Mouse (Mus musculus) liver, adult 2 months (tissue): ENCODE results near the gene Dcaf17. TPM values are rescaled to one million over a fixed set of nuclear protein-coding genes. Genes with fewer than 3 reads are reported as not detected.
A peak's percentile ranks its signal among the peaks of the same experiment; 100 is the strongest.

Experiments used
- DNase-seq: peaks from one replicate; pipeline ENCODE4 v3.0.0-alpha.2; 2011; ENCODE audit warnings: low read depth, low spot score; ENCODE audit errors: extremely low read depth
- H3K27ac ChIP-seq: fragments of 200-500 bp; replicated peaks from 2 replicates; pipeline ENCODE4 v1.5.1; 2012; ENCODE audit warnings: low read depth, mild to moderate bottlenecking, control low read depth, inconsistent platforms, low read length; ENCODE audit not compliant: insufficient read depth
- H3K27me3 ChIP-seq: fragments of 200-500 bp; 2 replicates; pipeline ENCODE4 v1.6.1; 2012; ENCODE audit warnings: mild to moderate bottlenecking, moderate library complexity, low read length, inconsistent platforms; ENCODE audit not compliant: control insufficient read depth, insufficient read depth
- H3K36me3 ChIP-seq: fragments of 200-500 bp; 2 replicates; pipeline ENCODE4 v1.6.1; 2012; ENCODE audit warnings: low read length, inconsistent platforms; ENCODE audit not compliant: control insufficient read depth, insufficient read depth
- H3K4me1 ChIP-seq: fragments of 200-500 bp; 2 replicates; pipeline ENCODE4 v1.6.1; 2011; ENCODE audit warnings: low read length; ENCODE audit not compliant: control insufficient read depth, insufficient read depth
- H3K4me3 ChIP-seq: fragments of 200-500 bp; 2 replicates; pipeline ENCODE4 v1.5.1; 2011; ENCODE audit warnings: low read depth, mild to moderate bottlenecking, control low read depth, low read length, moderate library complexity; ENCODE audit not compliant: insufficient read depth
- H3K79me2 ChIP-seq: fragments of 200-500 bp; 2 replicates; pipeline ENCODE4 v1.6.1; 2012; ENCODE audit warnings: inconsistent platforms, mild to moderate bottlenecking, low read length, moderate library complexity; ENCODE audit not compliant: control insufficient read depth, insufficient read depth
- H3K9ac ChIP-seq: fragments of 200-500 bp; 2 replicates; pipeline ENCODE4 v1.6.1; 2012; ENCODE audit warnings: low read depth, mild to moderate bottlenecking, control low read depth, inconsistent platforms, low read length
- CTCF ChIP-seq: fragments of 200-500 bp; IDR thresholded peaks from 2 replicates; pipeline ENCODE4 v1.5.1; 2011; ENCODE audit warnings: low read depth, low read length, control low read depth
- POLR2A ChIP-seq: fragments of 200-500 bp; IDR thresholded peaks from 2 replicates; pipeline ENCODE4 v1.6.1; 2011; ENCODE audit warnings: low read length, control low read depth; ENCODE audit not compliant: insufficient read depth; ENCODE audit errors: extremely low read depth
- WGBS: fragments of 180-500 bp; shearing (Covaris S2); methylation state at CpG from one replicate; pipeline ENCODE4 v1.1.7; 2018; 5-methylcytosine and 5-hydroxymethylcytosine counted together
- polyA plus RNA-seq: library from polyadenylated mRNA; depleted of rRNA; stranded (reverse); fragments of >200 nt; gene quantifications from 2 replicates; pipeline ENCODE4 v1.2.3, GENCODE M21; 2012; rRNA removed
- total RNA-seq: library from RNA; depleted of rRNA; stranded (reverse); fragments of >200 nt; gene quantifications from 2 replicates; pipeline ENCODE4 v1.2.3, GENCODE M21; 2014; rRNA removed

Gene Dcaf17
- total RNA-seq = 8.3 and 9.5 TPM in 2 replicates
- polyA plus RNA-seq = 2.1 and 2.8 TPM in 2 replicates

DNA sequence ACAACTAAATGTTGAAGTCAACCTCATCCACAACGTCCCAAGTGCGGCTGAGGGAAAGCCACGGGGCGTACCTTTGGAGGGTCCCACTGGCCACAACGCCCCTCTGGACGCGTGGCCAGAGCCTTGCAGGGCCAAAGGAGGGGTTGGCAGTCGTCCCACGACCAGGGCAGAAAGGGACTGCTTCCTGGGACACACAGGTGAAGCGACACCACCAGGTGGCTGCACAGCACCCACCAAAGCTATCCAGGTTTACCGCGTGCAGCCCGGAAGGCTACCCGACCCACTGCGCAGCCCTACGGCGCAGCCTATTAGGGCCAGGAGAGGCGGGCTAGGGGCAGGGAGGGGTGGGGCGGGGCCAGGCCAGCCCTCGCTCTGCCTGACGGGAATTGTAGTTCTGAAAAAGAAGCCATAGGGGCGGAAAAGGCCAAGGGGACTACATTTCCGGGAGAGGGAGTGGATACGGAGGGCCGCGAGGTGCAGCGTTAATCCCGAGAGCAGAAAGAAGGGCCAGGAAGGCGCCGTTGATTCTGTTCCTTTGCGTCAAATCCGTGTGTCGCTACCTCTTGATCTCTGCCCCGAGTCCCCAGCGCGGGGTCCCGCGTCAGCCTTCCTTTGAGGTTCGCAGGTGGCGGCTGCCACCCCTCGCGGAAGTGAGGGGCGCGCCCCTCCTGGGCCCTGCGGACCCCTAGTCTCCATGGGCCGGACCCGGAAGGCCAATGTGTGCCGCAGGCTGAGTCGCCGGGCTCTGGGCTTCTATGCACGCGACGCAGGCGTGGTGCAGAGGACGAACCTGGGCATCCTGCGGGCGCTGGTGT lies at the start of gene Dcaf17, which contains the start of gene Mettl8:
Dcaf17 (plus strand) TSS at position 29 of the 815 bp plus-strand sequence.
Mettl8 (minus strand) TSS at position 284 of the 815 bp plus-strand sequence.
- Histone ChIP-seq H3K4me3 (peak within 1 kb of the TSS; percentile 85), H3K4me1 (peaks cover 3% of the 10 kb centered on the region), H3K27me3 (no peaks in the 10 kb centered on the region), H3K9ac (peak within 1 kb of the TSS; percentile 88), H3K36me3 (peaks cover 10% of the 10 kb centered on the region), H3K27ac (peak within 1 kb of the TSS; percentile 87), H3K79me2 (peaks cover 5% of the 10 kb centered on the region; the same call in 1 of the 2 replicates)
- peak; percentile 88 for DNase-seq
- WGBS = under 1% methylated on average over 57 of the region's 57 CpGs
- TF ChIP-seq CTCF = peak; percentile 51
- TF ChIP-seq POLR2A = peak; percentile 69

DNA sequence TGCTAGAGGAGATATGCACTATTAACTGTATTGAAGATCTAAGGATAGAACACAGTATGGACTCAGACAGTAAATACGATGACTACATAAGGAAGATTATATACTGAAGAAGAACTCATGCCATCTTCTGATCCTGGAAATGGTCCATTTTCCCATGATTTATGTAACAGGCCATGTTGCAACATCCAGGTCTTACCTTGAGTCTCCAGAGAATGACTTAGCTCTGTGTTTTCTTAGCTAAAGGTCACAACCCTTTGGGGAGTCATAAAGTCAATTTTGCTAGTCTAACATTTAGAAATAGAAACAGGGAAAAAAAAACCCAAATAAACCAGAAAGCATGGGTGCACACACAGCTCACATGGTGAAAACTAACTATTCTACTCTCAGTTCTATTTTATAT lies 43.3 kb upstream of the Dcaf17 start:
- WGBS = 96% methylated on average over 1 of the region's 1 CpGs
- Histone ChIP-seq H3K79me2 (no peaks in the 10 kb centered on the region), H3K27me3 (no peaks in the 10 kb centered on the region), H3K36me3 (no peaks in the 10 kb centered on the region), H3K4me3 (no peak overlapping the region), H3K4me1 (no peaks in the 10 kb centered on the region), H3K27ac (no peak overlapping the region), H3K9ac (no peak overlapping the region)
- DNase-seq = peak; percentile 41
- TF ChIP-seq CTCF (no peak), POLR2A (no peak)

DNA sequence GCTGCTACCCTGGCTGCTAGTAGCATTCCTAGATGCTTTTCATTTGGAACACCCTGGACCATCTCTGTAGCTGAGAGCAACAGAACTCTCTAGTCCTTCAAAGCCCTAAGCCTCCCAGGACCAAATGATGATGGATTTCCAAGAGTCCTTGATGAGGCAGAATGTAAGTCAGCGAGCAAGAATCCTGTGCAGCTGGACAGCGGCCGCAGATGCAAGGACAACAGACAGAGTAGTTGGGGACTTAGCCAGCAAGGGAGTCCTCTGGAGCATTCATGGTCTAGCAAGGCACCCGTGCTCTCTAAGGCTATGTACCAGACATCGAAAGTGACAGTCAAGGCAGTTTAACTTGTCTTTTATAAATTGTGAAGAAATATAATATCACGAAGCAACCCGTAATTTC lies 41.6 kb upstream of the Dcaf17 start:
- WGBS = 98% methylated on average over 7 of the region's 7 CpGs
- TF ChIP-seq POLR2A (no peak), CTCF (no peak)
- Histone ChIP-seq H3K9ac (no peak overlapping the region), H3K79me2 (no peaks in the 10 kb centered on the region), H3K4me3 (no peak overlapping the region), H3K27me3 (no peaks in the 10 kb centered on the region), H3K36me3 (no peaks in the 10 kb centered on the region), H3K27ac (no peak overlapping the region), H3K4me1 (no peaks in the 10 kb centered on the region)
- DNase-seq = no peak

- Histone ChIP-seq H3K9ac (no peak overlapping the region), H3K4me3 (no peak overlapping the region), H3K27ac (no peak overlapping the region), H3K27me3 (no peaks in the 10 kb centered on the region), H3K4me1 (no peaks in the 10 kb centered on the region), H3K36me3 (no peaks in the 10 kb centered on the region), H3K79me2 (no peaks in the 10 kb centered on the region)
- WGBS = 89% methylated on average over 9 of the region's 9 CpGs
- TF ChIP-seq CTCF (no peak), POLR2A (no peak)
- no peak for DNase-seq
Measured at GRCm38 (mm10) chr2:71019277-71019676, 35.9 kb upstream of the Dcaf17 start.

DNA sequence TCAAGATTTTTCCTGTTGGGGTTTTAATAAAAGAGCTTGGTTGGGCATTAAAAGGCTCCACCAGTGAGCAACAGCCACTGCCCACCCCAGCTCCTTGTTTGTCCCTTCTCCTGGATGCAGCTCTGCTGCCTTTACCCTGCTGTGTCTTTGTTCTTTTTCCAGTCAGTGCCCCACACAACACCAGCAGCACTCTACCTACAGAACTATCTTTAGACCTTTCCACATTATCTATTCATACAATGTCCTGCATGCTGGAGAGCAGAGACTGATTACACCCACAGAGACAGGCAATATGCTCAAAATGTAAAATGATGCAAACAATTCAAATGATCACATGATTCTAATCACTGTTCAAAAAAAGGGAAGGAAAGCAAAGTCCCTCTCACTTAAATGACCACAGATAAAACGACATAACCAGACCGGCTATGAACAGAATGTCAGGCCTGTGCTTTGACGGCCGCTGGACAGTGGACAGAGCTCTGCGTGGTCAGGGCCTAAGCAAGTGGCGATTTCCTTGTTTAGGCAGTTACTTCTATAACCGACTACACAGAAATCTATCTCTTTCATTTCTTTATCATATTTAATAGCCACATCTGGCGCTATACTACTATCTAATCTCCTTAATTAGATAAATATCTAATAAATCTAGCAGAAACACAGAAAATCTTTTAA lies 35.3 kb upstream of the Dcaf17 start:
- Histone ChIP-seq H3K27me3 (no peaks in the 10 kb centered on the region), H3K4me3 (no peak overlapping the region), H3K27ac (no peak overlapping the region), H3K4me1 (no peaks in the 10 kb centered on the region), H3K79me2 (no peaks in the 10 kb centered on the region), H3K36me3 (no peaks in the 10 kb centered on the region), H3K9ac (no peak overlapping the region)
- TF ChIP-seq POLR2A (no peak), CTCF (no peak)
- 90% methylated on average over 8 of the region's 8 CpGs for WGBS
- no peak for DNase-seq
